Mouse (Mus musculus): ENCODE data around the gene Rab10. TPM values are rescaled to one million over a fixed set of nuclear protein-coding genes. Genes with fewer than 3 reads are reported as not detected.
"Not testable (repeated sequence)": the region's sequence is repeated elsewhere in the genome, so short reads cannot be mapped to it uniquely, and the experiment has no call there.

Gene Rab10
- polyA plus RNA-seq, 1 experiment: 105 TPM

GRCm38 (mm10) chr12:3297622-3298021, 12.1 kb downstream of the Rab10 start:
- DNase-seq (ENCODE audit: extremely low spot score in 1 of 2, low spot score in 1 of 2): not testable (repeated sequence)

- no peak for DNase-seq (ENCODE audit: extremely low spot score in 1 of 2, low spot score in 1 of 2)
Measured at GRCm38 (mm10) chr12:3296056-3296455, 13.7 kb downstream of the Rab10 start.

- DNase-seq (ENCODE audit: extremely low spot score in 1 of 2, low spot score in 1 of 2): no peak
Measured at GRCm38 (mm10) chr12:3291849-3292248, 17.9 kb downstream of the Rab10 start.

- DNase-seq (ENCODE audit: extremely low spot score in 1 of 2, low spot score in 1 of 2): no peak
Measured at GRCm38 (mm10) chr12:3291038-3291437, 18.7 kb downstream of the Rab10 start.

GRCm38 (mm10) chr12:3288440-3288839, 21.3 kb downstream of the Rab10 start:
- no peak for DNase-seq (ENCODE audit: extremely low spot score in 1 of 2, low spot score in 1 of 2)

- no peak for DNase-seq (ENCODE audit: extremely low spot score in 1 of 2, low spot score in 1 of 2)
Measured at GRCm38 (mm10) chr12:3285919-3286318, 23.9 kb downstream of the Rab10 start.

GRCm38 (mm10) chr12:3285377-3285776, 24.4 kb downstream of the Rab10 start:
- DNase-seq (ENCODE audit: extremely low spot score in 1 of 2, low spot score in 1 of 2): peak in 1 of 2 experiments; percentile 44

GRCm38 (mm10) chr12:3284463-3284862, 25.3 kb downstream of the Rab10 start:
- no peak for DNase-seq (ENCODE audit: extremely low spot score in 1 of 2, low spot score in 1 of 2)

GRCm38 (mm10) chr12:3283829-3284440, 25.8 kb downstream of the Rab10 start:
- DNase-seq (ENCODE audit: extremely low spot score in 1 of 2, low spot score in 1 of 2): no peak

GRCm38 (mm10) chr12:3282954-3283353, 26.8 kb downstream of the Rab10 start:
- DNase-seq (ENCODE audit: extremely low spot score in 1 of 2, low spot score in 1 of 2): no peak

- no peak for DNase-seq (ENCODE audit: extremely low spot score in 1 of 2, low spot score in 1 of 2)
Measured at GRCm38 (mm10) chr12:3282520-3282919, 27.2 kb downstream of the Rab10 start.

- DNase-seq (ENCODE audit: extremely low spot score in 1 of 2, low spot score in 1 of 2): no peak
Measured at GRCm38 (mm10) chr12:3278880-3279339, 30.9 kb downstream of the Rab10 start.

- no peak for DNase-seq (ENCODE audit: extremely low spot score in 1 of 2, low spot score in 1 of 2)
Measured at GRCm38 (mm10) chr12:3270818-3271217, 39.0 kb downstream of the Rab10 start.

GRCm38 (mm10) chr12:3267397-3267796, 42.4 kb downstream of the Rab10 start:
- DNase-seq (ENCODE audit: extremely low spot score in 1 of 2, low spot score in 1 of 2): no peak

GRCm38 (mm10) chr12:3265188-3265587, 44.6 kb downstream of the Rab10 start:
- no peak for DNase-seq (ENCODE audit: extremely low spot score in 1 of 2, low spot score in 1 of 2)

GRCm38 (mm10) chr12:3264449-3264848, 45.3 kb downstream of the Rab10 start:
- no peak for DNase-seq (ENCODE audit: extremely low spot score in 1 of 2, low spot score in 1 of 2)

- no peak for DNase-seq (ENCODE audit: extremely low spot score in 1 of 2, low spot score in 1 of 2)
Measured at GRCm38 (mm10) chr12:3261596-3261995, 48.2 kb downstream of the Rab10 start.

- DNase-seq (ENCODE audit: extremely low spot score in 1 of 2, low spot score in 1 of 2): no peak
Measured at GRCm38 (mm10) chr12:3255966-3256365, 53.8 kb downstream of the Rab10 start.

GRCm38 (mm10) chr12:3255435-3255834, 54.3 kb downstream of the Rab10 start:
- DNase-seq (ENCODE audit: extremely low spot score in 1 of 2, low spot score in 1 of 2): no peak

- DNase-seq (ENCODE audit: extremely low spot score in 1 of 2, low spot score in 1 of 2): no peak
Measured at GRCm38 (mm10) chr12:3253591-3253990, 56.2 kb downstream of the Rab10 start.

GRCm38 (mm10) chr12:3246091-3246490, 63.7 kb downstream of the Rab10 start:
- DNase-seq (ENCODE audit: extremely low spot score in 1 of 2, low spot score in 1 of 2): no peak

GRCm38 (mm10) chr12:3239544-3239943, 70.2 kb downstream of the Rab10 start:
- no peak for DNase-seq (ENCODE audit: extremely low spot score in 1 of 2, low spot score in 1 of 2)

All from frontal cortex, adult 2 months (tissue).